Mouse (Mus musculus) mesoderm, embryonic 11.5 days (tissue): Measurements from ENCODE around the gene Lbx2.

Source experiments
- DNase-seq: peaks from one replicate; pipeline ENCODE4 v3.0.0-alpha.2; 2012; ENCODE audit warnings: low read depth, low spot score

Lbx2 gene

GRCm38 (mm10) chr6:83132176-83132919, 46.2 kb downstream of the Lbx2 start:
- DNase-seq = no peak

GRCm38 (mm10) chr6:83134226-83134625, 48.1 kb downstream of the Lbx2 start:
- DNase-seq = no peak

GRCm38 (mm10) chr6:83134951-83135513, 48.9 kb downstream of the Lbx2 start, which contains the start of gene Rtkn:
Gene Rtkn (plus strand): TSS chr6:83135463.
- DNase-seq = no peak

GRCm38 (mm10) chr6:83135571-83136161, 49.5 kb downstream of the Lbx2 start:
- no peak for DNase-seq

GRCm38 (mm10) chr6:83136291-83136880, 50.2 kb downstream of the Lbx2 start:
- no peak for DNase-seq

- DNase-seq = peak; percentile 91
These were observed 50.9 kb downstream of the Lbx2 start for GRCm38 (mm10) chr6:83136881-83137575.

- peak; percentile 93 for DNase-seq
These were observed 51.4 kb downstream of the Lbx2 start for GRCm38 (mm10) chr6:83137576-83137950.
